In genomic region chr5:122770806-122771261, GRCm38 (mm10) we compare ENCODE assay signal across 8 mouse cellular contexts. TPM values are rescaled to one million over a fixed set of nuclear protein-coding genes. Genes with fewer than 3 reads are reported as not detected.
DNase-seq lines count a peak whose midpoint lies in the region; ATAC-seq lines count a peak whose summit lies in the region.

No protein-coding gene starts in this region.

- no peak overlapping the region for H3K9ac ChIP-seq in heart, embryonic 11.5 days (ENCODE audit: low read depth, low read length)

- H3K9me3 ChIP-seq in heart, embryonic 11.5 days (replicated peaks; ENCODE audit: control insufficient read depth, low read length): no peaks in the 10 kb centered on the region

- WGBS in heart, embryonic 11.5 days (ENCODE audit: insufficient replicate concordance): 57% methylated on average over 10 of the region's 10 CpGs

- H3K36me3 ChIP-seq in heart, embryonic 11.5 days (ENCODE audit: control insufficient read depth, insufficient read depth, low read length): no peaks in the 10 kb centered on the region

- H3K4me2 ChIP-seq in heart, embryonic 11.5 days: no peak overlapping the region

- DNase-seq in urinary bladder, adult 18-20 months (ENCODE audit: low spot score in 2 of 2): peak; percentile 28 to 54
- DNase-seq in urinary bladder, postnatal 10 days (ENCODE audit: low spot score): no peak
- DNase-seq in cerebellum, adult 9-10 months: peak; percentile 95
- peak; percentile 89 for DNase-seq in kidney, postnatal 14 days
- peak; percentile 78 for DNase-seq in urinary bladder, postnatal 14 days (ENCODE audit: low spot score)

- H3K27ac ChIP-seq in heart, embryonic 11.5 days (ENCODE audit: low read depth, low read length): peak overlapping the region; percentile 73

- peaks cover 23% of the 10 kb centered on the region for H3K4me1 ChIP-seq in heart, embryonic 11.5 days (ENCODE audit: control insufficient read depth, insufficient read depth, low read length)

- ATAC-seq in heart, embryonic 11.5 days (replicated peaks; ENCODE audit: insufficient number of reproducible peaks, low FRiP score, low TSS enrichment): no peak; the same call in 1 of the 2 replicates
- peak; percentile 48 for ATAC-seq in megakaryocyte, adult 5-6 weeks (ENCODE audit: poor library complexity, severe bottlenecking)
- ATAC-seq in megakaryocyte-erythroid progenitor cell, adult 5-6 weeks (replicated peaks; ENCODE audit: low FRiP score, low TSS enrichment, poor library complexity, severe bottlenecking): no peak

- no peaks in the 10 kb centered on the region for H3K27me3 ChIP-seq in heart, embryonic 11.5 days (ENCODE audit: control insufficient read depth, insufficient read depth, low read length)

- H3K4me3 ChIP-seq in heart, embryonic 11.5 days (ENCODE audit: low read depth, low read length): no peak overlapping the region

RNA-seq across cellular contexts. Expression of gene Camkk2, which starts 8.4 kb away (rescaled TPM):
- polyA plus RNA-seq in heart, embryonic 11.5 days (2014; fragmentation: Nextera tagmentation; extraction: Ambion mirVana): 8.7 and 14.0 TPM in 2 replicates
- 70.6 and 86.6 TPM in 2 replicates for total RNA-seq in megakaryocyte, adult 5-6 weeks (2015)
- 83.6 and 94.3 TPM in 2 replicates for total RNA-seq in megakaryocyte, adult 5-6 weeks (2017)
- total RNA-seq in megakaryocyte-erythroid progenitor cell, adult 5-6 weeks (2014; fragmentation: Nextera tagmentation): 39.0 and 40.9 TPM in 2 replicates
- total RNA-seq in megakaryocyte-erythroid progenitor cell, adult 5-6 weeks (2017): 15.8 and 18.4 TPM in 2 replicates

RNA-seq across cellular contexts. Expression of gene Anapc5, which starts 50.3 kb away (rescaled TPM):
- 354 and 366 TPM in 2 replicates for polyA plus RNA-seq in heart, embryonic 11.5 days (2014; fragmentation: Nextera tagmentation; extraction: Ambion mirVana)
- total RNA-seq in megakaryocyte, adult 5-6 weeks (2015): 152 and 159 TPM in 2 replicates
- 243 and 247 TPM in 2 replicates for total RNA-seq in megakaryocyte, adult 5-6 weeks (2017)
- total RNA-seq in megakaryocyte-erythroid progenitor cell, adult 5-6 weeks (2014; fragmentation: Nextera tagmentation): 338 and 413 TPM in 2 replicates
- 279 and 302 TPM in 2 replicates for total RNA-seq in megakaryocyte-erythroid progenitor cell, adult 5-6 weeks (2017)
